Mouse (Mus musculus): Measurements from ENCODE around the gene Rpusd1. TPM values are rescaled to one million over a fixed set of nuclear protein-coding genes. Genes with fewer than 3 reads are reported as not detected.

The Rpusd1 gene
- 1 to 10 TPM; 4.5 to 5.3 (median 4.6) TPM for total RNA-seq (2022)

GRCm38 (mm10) chr17:25727265-25728008, at the start of gene Rpusd1, which contains the start of gene Chtf18:
Rpusd1 (plus strand) TSS chr17:25727670.
Chtf18 (minus strand) TSS chr17:25727419.
- peak; percentile 100 for DNase-seq (ENCODE audit: low spot score)

GRCm38 (mm10) chr17:25677969-25678368, 49.5 kb upstream of the Rpusd1 start:
- DNase-seq (ENCODE audit: low spot score): no peak

- no peak for DNase-seq (ENCODE audit: low spot score)
Measured at GRCm38 (mm10) chr17:25679818-25680217, 47.7 kb upstream of the Rpusd1 start.

- DNase-seq (ENCODE audit: low spot score): no peak
Measured at GRCm38 (mm10) chr17:25681636-25682035, 45.8 kb upstream of the Rpusd1 start.

GRCm38 (mm10) chr17:25686323-25686722, 41.1 kb upstream of the Rpusd1 start:
- no peak for DNase-seq (ENCODE audit: low spot score)

- DNase-seq (ENCODE audit: low spot score): no peak
Measured at GRCm38 (mm10) chr17:25688922-25689321, 38.5 kb upstream of the Rpusd1 start.

GRCm38 (mm10) chr17:25696263-25696662, 31.2 kb upstream of the Rpusd1 start:
- no peak for DNase-seq (ENCODE audit: low spot score)

- DNase-seq (ENCODE audit: low spot score): peak; percentile 64
Measured at GRCm38 (mm10) chr17:25698446-25698845, 29.0 kb upstream of the Rpusd1 start.

GRCm38 (mm10) chr17:25700863-25701496, 26.5 kb upstream of the Rpusd1 start:
- no peak for DNase-seq (ENCODE audit: low spot score)

GRCm38 (mm10) chr17:25709994-25710393, 17.5 kb upstream of the Rpusd1 start:
- no peak for DNase-seq (ENCODE audit: low spot score)

- DNase-seq (ENCODE audit: low spot score): no peak
Measured at GRCm38 (mm10) chr17:25711136-25711535, 16.3 kb upstream of the Rpusd1 start.

- no peak for DNase-seq (ENCODE audit: low spot score)
Measured at GRCm38 (mm10) chr17:25715627-25716026, 11.8 kb upstream of the Rpusd1 start.

- no peak for DNase-seq (ENCODE audit: low spot score)
Measured at GRCm38 (mm10) chr17:25716130-25716529, 11.3 kb upstream of the Rpusd1 start.

GRCm38 (mm10) chr17:25716711-25717637, 10.5 kb upstream of the Rpusd1 start, which contains the start of gene Gng13:
Gng13 (plus strand) TSS chr17:25717171.
- no peak for DNase-seq (ENCODE audit: low spot score)

- no peak for DNase-seq (ENCODE audit: low spot score)
Measured at GRCm38 (mm10) chr17:25717691-25718090, 9.8 kb upstream of the Rpusd1 start.

GRCm38 (mm10) chr17:25721476-25721875, 6.0 kb upstream of the Rpusd1 start:
- DNase-seq (ENCODE audit: low spot score): no peak

- DNase-seq (ENCODE audit: low spot score): no peak
Measured at GRCm38 (mm10) chr17:25723470-25723869, 4.0 kb upstream of the Rpusd1 start.

GRCm38 (mm10) chr17:25723919-25724318, 3.6 kb upstream of the Rpusd1 start:
- DNase-seq (ENCODE audit: low spot score): no peak

GRCm38 (mm10) chr17:25725264-25725663, 2.2 kb upstream of the Rpusd1 start:
- no peak for DNase-seq (ENCODE audit: low spot score)

- DNase-seq (ENCODE audit: low spot score): no peak
Measured at GRCm38 (mm10) chr17:25728009-25728270, 470 bp downstream of the Rpusd1 start.

GRCm38 (mm10) chr17:25732082-25732481, 4.6 kb downstream of the Rpusd1 start:
- DNase-seq (ENCODE audit: low spot score): peak; percentile 69

GRCm38 (mm10) chr17:25735246-25735645, 7.8 kb downstream of the Rpusd1 start:
- DNase-seq (ENCODE audit: low spot score): no peak

All from heart, adult 8-10 months (tissue).